Mouse (Mus musculus) forebrain, embryonic 10.5 days (tissue): Measurements from ENCODE around the gene Fstl4. TPM values are rescaled to one million over a fixed set of nuclear protein-coding genes. Genes with fewer than 3 reads are reported as not detected.
A peak's percentile ranks its signal among the peaks of the same experiment; 100 is the strongest.

Experiments
- DNase-seq: peaks from one replicate; pipeline ENCODE4 v3.0.0-alpha.2; 2017; ENCODE audit warnings: low spot score; ENCODE audit errors: extremely low spot score
- H3K27ac ChIP-seq: fragments of 300-500 bp; sonication (generic); 2 replicates; pipeline ENCODE4 v1.5.1; 2016; ENCODE audit warnings: mild to moderate bottlenecking
- H3K27me3 ChIP-seq: fragments of 300-500 bp; sonication (generic); 2 replicates; pipeline ENCODE4 v1.6.1; 2016; ENCODE audit warnings: mild to moderate bottlenecking; ENCODE audit not compliant: poor library complexity, severe bottlenecking
- H3K36me3 ChIP-seq: fragments of 300-500 bp; sonication (generic); replicated peaks from 2 replicates; pipeline ENCODE4 v1.6.1; 2016; ENCODE audit warnings: mild to moderate bottlenecking, moderate library complexity
- H3K4me1 ChIP-seq: fragments of 300-500 bp; sonication (generic); 2 replicates; pipeline ENCODE4 v1.6.1; 2016
- H3K4me3 ChIP-seq: fragments of 300-500 bp; sonication (generic); 2 replicates; pipeline ENCODE4 v1.5.1; 2016; ENCODE audit warnings: mild to moderate bottlenecking, moderate library complexity
- H3K9me3 ChIP-seq: fragments of 300-500 bp; sonication (generic); 2 replicates; pipeline ENCODE4 v1.6.1; 2016; ENCODE audit warnings: mild to moderate bottlenecking, moderate library complexity
- WGBS: fragments of 180-500 bp; shearing (Covaris S2); methylation state at CpG from one replicate; pipeline ENCODE4 v1.1.7; 2016; 5-methylcytosine and 5-hydroxymethylcytosine counted together
- polyA plus RNA-seq: library from polyadenylated mRNA; unstranded; fragments of >200 nt; fragmentation: Nextera tagmentation; extraction: Ambion mirVana; gene quantifications from 2 replicates; pipeline ENCODE4 v1.2.1, GENCODE M21; 2016

Gene Fstl4
- polyA plus RNA-seq, 1 experiment from 2014 or later: 0.43 TPM

DNA sequence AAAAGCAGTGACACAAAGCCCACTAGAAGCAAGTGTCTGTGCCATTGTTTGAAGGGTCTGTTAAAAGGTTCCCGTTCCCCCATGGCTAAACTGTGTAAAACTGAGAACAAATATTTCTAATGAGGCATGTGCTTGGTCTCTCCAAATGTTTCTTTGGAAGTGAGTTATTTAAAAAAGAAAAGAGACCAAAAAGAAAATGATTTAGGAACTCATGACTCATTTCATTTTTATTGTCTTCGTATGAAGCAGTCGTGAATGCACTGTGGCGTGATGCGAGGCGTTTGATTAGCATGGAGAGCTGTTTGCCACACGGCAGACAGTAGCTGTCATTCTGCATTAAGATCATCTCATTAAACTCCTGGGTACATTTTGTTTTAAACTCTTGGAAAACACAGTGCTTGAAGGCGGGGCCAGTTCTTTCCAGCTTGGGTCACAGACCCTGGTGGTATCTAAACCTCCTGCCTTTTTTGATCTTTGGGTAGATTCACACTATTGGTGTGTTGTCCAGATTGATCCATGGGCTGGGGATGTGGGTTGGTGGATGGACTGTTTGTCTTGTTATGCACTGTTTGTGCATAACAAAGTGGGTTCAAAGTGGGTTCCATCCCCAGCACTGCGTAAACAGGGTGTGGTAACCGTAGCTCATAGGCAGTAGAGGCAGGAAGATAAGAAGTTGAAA lies 376.4 kb downstream of the Fstl4 start:
- no peaks in the 10 kb centered on the region for H3K36me3 ChIP-seq
- no peaks in the 10 kb centered on the region for H3K9me3 ChIP-seq
- no peak for DNase-seq
- no peaks in the 10 kb centered on the region for H3K27me3 ChIP-seq
- peaks cover 25% of the 10 kb centered on the region for H3K4me1 ChIP-seq
- 76% methylated on average over 10 of the region's 10 CpGs for WGBS
- H3K4me3 ChIP-seq: no peak overlapping the region
- H3K27ac ChIP-seq: no peak overlapping the region

DNA sequence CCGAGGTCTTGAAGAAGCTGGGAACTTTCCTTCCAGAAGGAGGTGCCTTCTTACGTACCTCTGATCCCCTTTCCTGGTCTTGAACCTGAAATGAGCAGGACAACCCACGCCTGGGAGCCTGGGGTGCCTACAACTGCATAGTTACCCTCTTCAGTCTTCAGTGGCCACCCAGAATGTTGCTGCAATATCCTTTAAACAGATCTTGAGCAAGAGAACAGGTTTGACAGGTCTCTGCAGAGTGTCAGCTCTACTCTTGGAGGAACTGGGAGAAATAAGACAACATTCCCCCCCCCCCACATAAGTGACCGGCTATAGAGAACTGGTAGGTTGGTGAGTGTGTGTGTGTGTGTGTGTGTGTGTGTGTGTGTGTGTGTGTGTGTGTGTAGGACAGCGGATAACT lies 379.1 kb downstream of the Fstl4 start:
- H3K4me3 ChIP-seq: no peak overlapping the region
- peaks cover 21% of the 10 kb centered on the region for H3K4me1 ChIP-seq
- H3K9me3 ChIP-seq: no peaks in the 10 kb centered on the region
- no peak overlapping the region for H3K27ac ChIP-seq
- WGBS: 85% methylated on average over 5 of the region's 5 CpGs
- no peak for DNase-seq
- 0 out of 2 replicates have a peak, but pooled peaks cover 4% of the 10 kb centered on the region for H3K27me3 ChIP-seq
- no peaks in the 10 kb centered on the region for H3K36me3 ChIP-seq

DNA sequence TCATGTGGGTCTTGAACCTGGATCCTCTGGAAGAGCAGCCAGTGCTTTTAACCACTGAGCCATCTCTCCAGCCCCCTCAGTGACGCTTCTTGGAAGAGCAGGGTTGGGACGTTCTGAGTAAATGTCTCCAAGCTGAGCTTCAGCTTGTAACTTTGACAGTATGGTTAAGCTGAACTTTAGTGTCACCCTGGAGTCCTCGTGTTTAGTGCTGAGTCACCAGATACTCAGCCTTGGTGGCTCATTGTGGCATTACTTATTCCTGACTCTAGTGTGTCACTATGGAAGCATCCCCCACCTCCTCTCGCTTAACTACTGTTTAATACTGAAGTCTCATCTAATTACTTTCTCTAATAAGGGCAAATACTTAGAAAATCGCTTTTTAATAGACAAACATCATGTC lies 380.1 kb downstream of the Fstl4 start:
- H3K36me3 ChIP-seq: no peaks in the 10 kb centered on the region
- no peak overlapping the region for H3K4me3 ChIP-seq
- H3K27ac ChIP-seq: no peak overlapping the region
- H3K4me1 ChIP-seq: peaks cover 18% of the 10 kb centered on the region
- H3K27me3 ChIP-seq: 0 out of 2 replicates have a peak, but pooled peaks cover 4% of the 10 kb centered on the region
- 82% methylated on average over 5 of the region's 5 CpGs for WGBS
- H3K9me3 ChIP-seq: no peaks in the 10 kb centered on the region
- no peak for DNase-seq

DNA sequence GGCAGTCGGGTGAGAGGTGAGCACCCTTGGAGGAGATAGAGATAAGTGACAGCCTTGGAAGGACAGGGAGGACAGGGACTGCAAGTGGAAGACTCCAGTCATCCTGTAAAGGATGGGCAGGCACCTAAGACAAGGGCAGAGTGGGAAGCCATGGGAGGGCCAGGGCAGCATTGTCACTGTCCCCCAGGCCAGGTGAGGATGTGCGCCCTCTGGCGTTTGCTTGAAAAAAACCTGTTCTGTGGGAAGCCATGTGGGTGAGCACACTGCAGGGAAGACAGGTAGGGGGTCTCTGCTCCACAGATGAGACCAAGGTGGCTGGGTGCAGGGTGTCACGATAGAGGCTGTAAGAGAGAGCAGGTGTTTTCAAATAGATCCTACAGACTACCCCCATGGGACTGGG lies 381.9 kb downstream of the Fstl4 start:
- DNase-seq: peak; percentile 22
- Histone ChIP-seq H3K36me3 (no peaks in the 10 kb centered on the region), H3K27ac (no peak overlapping the region), H3K9me3 (no peaks in the 10 kb centered on the region), H3K4me3 (no peak overlapping the region), H3K27me3 (0 out of 2 replicates have a peak, but pooled peaks cover 4% of the 10 kb centered on the region), H3K4me1 (peaks cover 2% of the 10 kb centered on the region)
- WGBS: 36% methylated on average over 4 of the region's 4 CpGs

DNA sequence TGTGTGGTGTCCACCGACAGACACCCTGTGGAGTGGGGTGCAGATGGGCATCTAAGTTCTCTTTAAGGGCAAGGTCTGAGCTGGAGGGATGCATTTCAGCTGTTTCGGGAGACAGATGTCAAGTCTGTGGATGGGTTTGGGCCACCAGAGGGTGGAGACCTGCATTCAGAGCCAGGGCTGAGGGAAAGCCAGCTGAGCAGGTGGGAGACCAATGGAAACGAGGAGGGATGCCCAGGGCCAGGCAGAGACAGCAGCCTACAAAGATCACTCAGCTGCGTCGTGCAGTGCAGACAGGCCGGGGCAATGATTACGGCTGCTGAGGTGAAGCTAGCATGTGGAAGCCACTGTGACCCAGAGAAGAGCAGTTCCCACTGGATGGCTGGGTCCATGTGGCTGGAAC lies 392.0 kb downstream of the Fstl4 start:
- Histone ChIP-seq H3K27ac (no peak overlapping the region), H3K4me3 (no peak overlapping the region), H3K27me3 (no peaks in the 10 kb centered on the region), H3K36me3 (no peaks in the 10 kb centered on the region), H3K9me3 (no peaks in the 10 kb centered on the region), H3K4me1 (peaks cover 10% of the 10 kb centered on the region)
- WGBS: 88% methylated on average over 7 of the region's 7 CpGs
- no peak for DNase-seq

DNA sequence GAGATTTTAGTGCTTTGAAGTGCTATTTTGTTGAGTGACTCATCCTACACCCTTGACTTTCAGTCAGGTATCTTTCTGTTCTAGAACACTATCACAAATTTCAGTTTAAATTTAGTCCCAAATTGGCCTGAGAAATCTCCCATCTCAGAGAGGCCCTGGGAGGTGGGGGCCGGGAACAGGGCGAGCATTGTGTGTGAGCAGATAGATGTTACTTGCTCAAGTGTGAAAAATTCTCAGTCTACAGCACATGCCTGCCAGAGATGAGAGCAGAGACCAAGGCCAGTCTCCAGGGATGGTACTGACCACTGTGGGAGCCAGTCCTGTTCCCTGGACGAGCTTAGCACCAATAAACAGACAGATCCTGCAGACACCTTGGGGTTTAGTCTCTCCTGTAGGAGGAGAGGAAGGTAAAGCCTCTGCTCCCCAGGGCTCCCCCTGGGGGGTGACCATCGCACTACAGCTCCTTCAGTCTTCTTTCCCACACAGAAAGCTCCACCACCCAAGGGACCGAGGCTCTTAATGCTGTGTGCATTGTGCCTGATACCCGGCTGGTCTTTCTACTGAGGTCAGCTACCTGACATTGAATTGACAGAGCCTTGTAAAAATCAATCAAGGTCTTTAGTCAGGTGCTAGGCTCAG lies 393.3 kb downstream of the Fstl4 start:
- WGBS: 74% methylated on average over 6 of the region's 6 CpGs
- no peak overlapping the region for H3K4me3 ChIP-seq
- no peak overlapping the region for H3K27ac ChIP-seq
- no peak for DNase-seq
- no peaks in the 10 kb centered on the region for H3K27me3 ChIP-seq
- peaks cover 10% of the 10 kb centered on the region for H3K4me1 ChIP-seq
- no peaks in the 10 kb centered on the region for H3K9me3 ChIP-seq
- H3K36me3 ChIP-seq: no peaks in the 10 kb centered on the region

DNA sequence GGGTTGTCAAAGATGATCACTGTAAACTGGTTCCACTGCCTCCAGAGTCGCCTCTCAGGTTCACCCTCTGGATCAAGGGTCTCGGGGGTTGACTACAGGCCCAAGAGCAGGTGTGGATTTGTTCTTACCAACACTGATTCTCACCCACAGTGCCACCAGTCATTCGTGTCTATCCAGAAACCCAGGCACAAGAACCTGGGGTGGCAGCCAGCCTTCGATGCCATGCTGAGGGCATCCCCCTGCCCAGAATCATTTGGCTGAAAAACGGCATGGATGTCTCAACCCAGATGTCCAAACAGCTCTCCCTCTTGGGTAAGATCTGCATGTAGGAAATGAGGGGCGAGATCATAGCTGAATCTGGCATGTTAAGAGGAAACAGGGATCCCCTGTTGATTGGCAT lies 398.0 kb downstream of the Fstl4 start:
- no peaks in the 10 kb centered on the region for H3K9me3 ChIP-seq
- WGBS: 85% methylated on average over 6 of the region's 6 CpGs
- no peaks in the 10 kb centered on the region for H3K36me3 ChIP-seq
- H3K27ac ChIP-seq: no peak overlapping the region
- H3K4me3 ChIP-seq: no peak overlapping the region
- H3K27me3 ChIP-seq: no peaks in the 10 kb centered on the region
- peaks cover 4% of the 10 kb centered on the region; the same call in 1 of the 2 replicates for H3K4me1 ChIP-seq
- no peak for DNase-seq

DNA sequence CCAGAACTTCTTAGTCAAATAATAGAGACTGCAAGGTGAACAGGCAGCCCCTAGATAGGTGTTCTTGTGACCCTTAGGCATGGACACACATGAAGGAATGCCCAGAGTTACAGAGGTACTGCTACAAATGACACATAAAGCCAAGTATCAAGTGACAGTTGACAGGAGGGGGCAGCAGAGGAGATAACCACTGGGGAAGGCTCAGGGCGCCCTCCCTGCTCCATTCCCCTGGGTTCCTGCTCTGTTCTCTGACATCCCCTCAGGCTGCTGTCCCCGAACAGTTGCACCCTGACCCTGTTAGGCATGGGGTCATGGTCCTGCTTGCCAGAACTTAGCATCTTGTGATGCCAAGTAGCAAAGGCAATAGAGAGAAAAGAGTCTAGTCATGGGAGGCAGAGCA lies 402.0 kb downstream of the Fstl4 start:
- WGBS: 53% methylated on average over 2 of the region's 2 CpGs
- Histone ChIP-seq H3K9me3 (no peaks in the 10 kb centered on the region), H3K4me1 (peaks cover 4% of the 10 kb centered on the region; the same call in 1 of the 2 replicates), H3K27me3 (no peaks in the 10 kb centered on the region), H3K36me3 (no peaks in the 10 kb centered on the region), H3K27ac (no peak overlapping the region), H3K4me3 (no peak overlapping the region)
- no peak for DNase-seq

DNA sequence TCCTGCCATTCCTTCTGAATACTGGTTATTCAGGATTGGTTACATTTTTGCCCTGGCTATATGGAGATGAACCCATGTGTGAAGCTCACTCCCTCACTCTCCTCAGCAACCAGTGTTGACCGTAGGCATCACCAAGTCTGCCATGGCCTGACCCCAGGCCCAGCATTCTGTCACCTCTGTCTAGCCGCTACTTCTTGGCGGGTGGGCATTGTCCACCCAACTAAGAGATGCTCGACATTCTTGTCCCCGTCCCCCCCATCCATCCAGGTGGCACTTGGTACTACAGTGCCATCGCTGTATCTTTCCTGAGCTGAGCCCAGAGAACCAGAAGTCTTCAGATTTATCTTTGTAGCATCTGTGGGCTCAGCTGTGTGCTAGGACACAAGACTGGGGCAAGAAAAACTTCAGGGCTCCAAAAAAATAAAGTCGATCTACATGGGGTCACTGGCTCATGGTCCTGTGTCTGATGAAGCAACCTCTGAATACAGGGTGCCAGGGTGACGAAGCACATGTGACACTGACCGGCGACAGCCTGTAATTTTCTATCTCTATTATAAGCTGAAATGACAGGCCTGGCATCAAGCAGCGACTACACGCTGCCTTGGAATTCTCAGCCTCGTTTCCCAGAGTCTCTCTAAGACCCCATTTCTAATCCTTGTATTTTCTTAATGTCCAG lies 417.9 kb downstream of the Fstl4 start:
- WGBS: 86% methylated on average over 13 of the region's 13 CpGs
- DNase-seq: no peak
- Histone ChIP-seq H3K27ac (no peak overlapping the region), H3K27me3 (no peaks in the 10 kb centered on the region), H3K4me1 (peaks cover 21% of the 10 kb centered on the region), H3K4me3 (no peak overlapping the region), H3K36me3 (no peaks in the 10 kb centered on the region), H3K9me3 (no peaks in the 10 kb centered on the region)

DNA sequence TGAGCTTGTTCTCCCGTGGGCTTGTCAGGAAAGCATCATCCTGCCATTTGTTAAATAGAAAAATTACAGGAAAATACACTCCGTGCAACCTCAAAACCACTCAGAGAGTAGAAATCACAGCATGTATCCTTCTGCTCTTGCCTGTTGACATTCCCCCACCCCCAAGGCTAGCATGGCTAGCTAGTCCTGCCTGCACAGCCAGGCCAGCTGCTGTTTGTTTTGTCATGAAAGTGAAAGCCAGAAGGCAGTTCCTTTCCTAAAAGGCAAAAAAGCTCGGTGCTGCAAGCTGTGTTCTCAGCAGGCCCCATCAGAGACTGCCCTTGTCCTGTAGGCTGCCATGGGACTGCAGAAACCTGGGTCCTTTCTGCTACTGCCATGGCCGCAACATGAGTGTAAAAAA lies 418.4 kb downstream of the Fstl4 start:
- no peaks in the 10 kb centered on the region for H3K36me3 ChIP-seq
- DNase-seq: no peak
- 67% methylated on average over 4 of the region's 4 CpGs for WGBS
- no peak overlapping the region for H3K27ac ChIP-seq
- no peak overlapping the region for H3K4me3 ChIP-seq
- peaks cover 21% of the 10 kb centered on the region for H3K4me1 ChIP-seq
- no peaks in the 10 kb centered on the region for H3K9me3 ChIP-seq
- no peaks in the 10 kb centered on the region for H3K27me3 ChIP-seq

DNA sequence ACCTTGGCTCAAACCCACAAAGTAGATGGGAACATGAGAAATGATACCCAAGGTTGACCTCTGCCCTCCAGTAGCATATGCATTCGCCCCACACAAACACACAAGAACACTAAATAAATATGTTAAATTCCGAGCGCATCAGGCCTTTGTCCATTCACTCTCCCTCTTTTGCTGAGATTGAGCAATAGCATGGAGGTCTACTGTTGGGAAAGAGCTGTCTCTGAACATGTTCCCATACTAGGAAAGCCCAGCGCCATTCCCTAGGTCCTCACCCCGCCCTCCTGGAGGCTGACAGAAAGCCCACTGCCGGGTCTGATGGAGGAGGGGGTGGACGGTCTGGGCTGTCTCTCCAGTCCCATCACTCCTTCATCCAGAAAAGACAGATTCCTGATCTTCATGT lies 419.6 kb downstream of the Fstl4 start:
- H3K36me3 ChIP-seq: no peaks in the 10 kb centered on the region
- H3K27ac ChIP-seq: no peak overlapping the region
- no peak for DNase-seq
- no peaks in the 10 kb centered on the region for H3K9me3 ChIP-seq
- no peaks in the 10 kb centered on the region for H3K27me3 ChIP-seq
- 91% methylated on average over 7 of the region's 7 CpGs for WGBS
- peaks cover 12% of the 10 kb centered on the region; the same call in 1 of the 2 replicates for H3K4me1 ChIP-seq
- H3K4me3 ChIP-seq: no peak overlapping the region

DNA sequence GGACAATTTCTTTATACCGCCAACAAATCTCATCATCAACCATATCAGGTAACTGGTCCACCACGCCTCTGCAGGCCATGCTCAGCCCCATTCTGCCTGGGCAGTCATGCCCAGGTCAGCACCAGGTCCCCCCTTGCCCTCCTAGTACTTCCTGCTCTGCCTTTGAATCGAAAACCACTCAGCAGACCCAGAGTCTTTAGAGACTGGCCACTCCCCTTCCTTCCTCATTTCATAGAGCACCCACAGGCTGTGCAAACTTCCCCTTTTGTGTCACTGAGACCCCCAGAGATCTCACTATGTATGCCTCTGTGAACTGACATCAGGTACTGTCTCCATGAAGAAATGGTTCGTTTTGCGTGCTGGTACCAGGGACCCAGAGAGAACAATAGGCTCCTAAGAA lies 420.3 kb downstream of the Fstl4 start:
- WGBS: 84% methylated on average over 5 of the region's 5 CpGs
- Histone ChIP-seq H3K4me1 (peaks cover 12% of the 10 kb centered on the region; the same call in 1 of the 2 replicates), H3K27ac (no peak overlapping the region), H3K9me3 (no peaks in the 10 kb centered on the region), H3K4me3 (no peak overlapping the region), H3K36me3 (no peaks in the 10 kb centered on the region), H3K27me3 (no peaks in the 10 kb centered on the region)
- no peak for DNase-seq
